Mouse (Mus musculus): Measurements from ENCODE around the gene Kdf1.
"Not testable (repeated sequence)": the region's sequence is repeated elsewhere in the genome, so short reads cannot be mapped to it uniquely, and the experiment has no call there.

Gene Kdf1

DNA sequence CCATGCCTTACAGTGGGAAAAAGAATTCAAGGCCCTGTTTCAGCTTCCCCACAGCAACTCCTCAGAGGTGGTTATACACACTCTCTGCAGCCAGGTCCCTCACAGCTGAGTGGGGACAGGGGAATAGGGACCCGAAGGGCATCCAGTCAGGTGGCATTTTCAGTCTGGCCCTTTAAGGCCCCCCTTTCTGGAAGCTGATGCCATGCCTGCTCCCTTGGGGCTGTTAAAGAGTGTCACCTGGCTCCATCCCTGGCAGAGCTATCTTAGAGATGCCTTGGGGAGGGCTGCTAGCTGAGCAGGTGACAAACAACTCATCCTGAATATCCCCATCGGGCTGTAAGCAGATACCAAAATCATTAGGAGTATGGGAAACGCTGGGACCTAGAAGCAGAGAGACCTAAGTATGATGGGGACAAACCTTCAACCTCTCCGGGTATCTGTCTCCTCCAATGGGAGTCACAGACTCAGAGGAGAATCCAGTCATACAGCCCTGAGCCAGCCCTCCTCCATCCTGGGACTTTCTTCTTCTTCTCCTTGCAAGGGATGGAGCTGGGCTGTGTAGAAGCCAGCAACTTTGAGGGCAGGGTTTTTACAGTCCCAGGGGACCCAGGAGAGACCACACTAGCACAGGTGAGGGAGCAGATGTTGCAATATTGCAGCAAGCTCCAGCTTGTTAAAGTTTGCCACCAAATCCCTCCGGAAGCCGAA, 21.9 kb upstream of the Kdf1 start:
- no peak for DNase-seq (ENCODE audit: low spot score)

DNA sequence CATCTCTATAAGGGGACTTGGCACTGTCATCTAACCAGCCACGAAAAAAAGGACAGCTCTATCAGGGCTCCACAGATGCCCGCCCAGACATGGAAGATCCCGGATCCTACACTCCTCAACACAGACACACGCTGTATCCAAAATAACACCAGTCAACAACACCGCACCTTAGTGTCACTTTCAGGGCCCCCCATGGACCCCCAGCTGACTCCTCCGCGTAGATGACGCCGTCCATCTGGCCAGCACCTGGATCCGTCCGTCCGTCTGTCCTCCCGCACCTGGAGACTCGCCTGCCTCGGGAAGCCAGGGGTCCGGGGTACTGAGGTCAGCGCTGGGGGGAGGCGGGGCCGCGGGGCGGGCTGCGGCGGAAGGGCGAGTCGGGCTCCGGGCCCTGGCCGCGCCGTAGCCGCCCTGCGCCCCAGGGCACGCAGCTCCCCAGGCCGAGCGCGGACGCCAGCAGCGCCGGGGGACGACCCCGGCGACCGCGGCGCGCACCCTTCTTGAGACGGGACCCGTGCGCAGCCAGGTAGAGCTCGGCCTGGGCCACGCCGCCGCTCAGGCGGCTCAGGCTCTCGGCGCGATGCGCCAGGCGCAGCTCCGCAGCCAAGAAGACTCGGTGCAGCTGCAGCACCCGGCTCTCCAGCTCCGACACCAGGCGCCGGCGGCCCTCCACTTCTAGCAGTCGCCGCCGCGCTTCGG, 21.2 kb upstream of the Kdf1 start:
- no peak for DNase-seq (ENCODE audit: low spot score)

DNA sequence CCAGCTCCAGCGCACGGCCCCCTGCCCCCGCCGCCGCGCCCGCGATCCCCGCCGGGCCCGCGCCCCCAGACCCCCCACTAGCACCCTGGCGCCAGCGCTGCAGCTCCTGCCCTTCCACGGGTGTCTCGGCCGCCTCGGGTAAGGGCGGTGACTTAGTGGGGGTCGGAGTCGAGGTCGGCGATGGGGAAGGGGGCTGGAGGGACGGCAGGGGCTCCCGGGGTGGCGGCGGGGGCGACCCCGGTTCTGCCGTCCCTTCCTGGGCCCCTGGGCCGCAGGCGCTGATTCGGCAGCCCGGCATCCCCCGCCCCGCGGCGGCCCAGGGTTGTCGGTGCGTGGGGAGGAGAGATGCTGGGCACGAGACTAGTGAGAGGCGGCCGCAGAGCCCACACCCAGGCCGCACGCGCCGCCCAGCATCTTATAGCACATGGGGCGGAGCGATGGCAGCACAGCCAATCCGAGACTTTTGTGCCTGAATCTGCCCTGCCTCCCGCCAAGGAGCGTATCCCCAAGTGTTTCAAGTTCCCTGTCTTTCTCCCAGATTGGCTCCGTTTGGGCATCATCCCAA, 20.5 kb upstream of the Kdf1 start, which contains the start of gene Trnp1:
TSS of gene Trnp1 (minus strand) at position 391 of the 565 bp plus-strand sequence.
- DNase-seq (ENCODE audit: low spot score): no peak

DNA sequence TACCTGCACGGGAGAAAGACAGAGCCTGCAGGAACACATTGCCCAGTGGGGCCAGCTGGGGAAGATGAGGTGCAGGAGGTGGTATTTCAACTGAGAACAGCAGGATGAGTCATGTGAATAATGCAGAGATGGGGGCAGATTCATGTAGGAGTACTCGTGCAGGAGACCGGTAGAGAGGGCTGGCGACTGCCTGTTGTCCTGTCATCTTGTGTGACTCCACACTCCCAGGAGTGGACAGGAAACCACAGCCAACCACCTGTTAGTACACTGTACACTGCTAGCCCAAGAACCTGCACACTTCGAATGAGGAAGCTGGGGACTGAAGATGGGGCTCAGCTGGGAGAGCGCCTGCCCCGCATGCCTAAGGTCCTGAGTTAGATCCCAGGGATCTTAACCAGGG, 17.2 kb upstream of the Kdf1 start:
- DNase-seq (ENCODE audit: low spot score): no peak

DNA sequence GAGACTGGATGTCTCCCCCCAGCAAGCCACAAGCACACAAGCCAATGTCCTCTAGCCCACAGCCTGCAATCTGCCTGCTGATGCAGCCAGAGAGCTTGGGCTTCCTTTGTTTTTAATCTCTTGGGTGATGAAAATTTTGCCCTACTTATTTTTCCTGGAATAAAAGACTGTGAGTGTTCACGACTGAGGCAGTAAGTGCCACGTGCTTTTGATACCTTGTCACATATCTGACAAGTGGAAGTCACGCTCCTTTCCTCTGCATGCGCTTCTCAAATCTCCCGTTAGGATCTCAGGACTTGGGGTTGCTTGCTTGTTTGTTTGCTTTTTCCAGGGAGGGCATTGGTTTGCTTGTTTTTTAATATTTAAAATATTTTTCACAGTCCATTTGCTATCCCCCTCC, 14.5 kb upstream of the Kdf1 start:
- DNase-seq (ENCODE audit: low spot score): no peak

DNA sequence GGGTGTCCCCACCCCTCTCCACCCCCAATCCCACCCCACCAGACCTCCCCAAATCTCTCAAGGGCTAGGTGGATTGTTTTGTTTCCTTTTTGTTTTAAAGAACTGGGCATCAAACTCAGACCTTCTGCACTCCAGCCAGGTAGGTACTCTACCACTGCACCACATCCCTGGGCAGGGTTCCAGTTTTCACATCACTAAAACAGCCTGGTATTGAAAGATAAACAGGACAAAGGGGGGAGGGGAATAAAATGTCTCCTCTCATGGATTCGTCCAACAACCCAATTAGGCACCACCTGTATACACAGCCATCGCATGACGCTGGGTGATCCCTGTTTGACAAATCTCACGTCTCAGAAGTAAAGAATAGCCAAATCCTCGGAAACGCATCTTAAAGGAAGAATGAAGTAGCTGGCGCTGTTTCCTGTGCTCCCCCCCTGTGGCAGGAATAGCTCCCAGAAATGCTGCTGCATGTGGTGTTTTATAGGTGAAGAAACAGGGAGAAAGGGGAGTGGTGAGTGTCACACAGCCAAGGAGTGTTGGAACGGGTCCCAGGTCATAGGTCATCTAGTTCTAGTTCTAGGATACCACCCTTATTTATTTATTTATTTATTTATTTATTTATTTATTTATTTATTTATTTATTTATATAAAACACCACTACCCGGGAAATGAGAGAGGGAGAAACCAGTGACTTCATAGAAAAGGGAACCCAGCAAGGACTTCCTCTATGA, 13.8 kb upstream of the Kdf1 start:
- DNase-seq (ENCODE audit: low spot score): no peak

DNA sequence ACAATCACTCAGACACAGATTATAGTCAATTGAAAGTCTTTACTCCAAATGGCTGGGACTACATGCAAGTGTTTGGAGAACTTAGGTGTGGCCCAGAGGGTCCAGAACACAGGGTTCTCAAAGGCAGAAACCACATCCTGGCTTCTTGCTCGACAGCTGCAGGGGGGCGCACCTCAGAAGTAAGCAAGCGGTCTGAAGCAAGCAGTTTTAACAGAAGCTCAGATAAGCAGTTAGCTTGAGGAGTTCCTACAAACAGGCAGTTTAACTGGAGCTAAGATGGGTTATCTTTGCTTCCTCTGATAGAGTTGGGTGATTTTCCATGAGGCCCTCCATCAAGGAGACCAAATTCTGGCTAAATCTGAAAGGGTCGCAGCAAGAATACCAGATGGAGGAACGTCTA, 12.2 kb upstream of the Kdf1 start:
- no peak for DNase-seq (ENCODE audit: low spot score)

GRCm38 (mm10) chr4:133508990-133509389, 9.8 kb upstream of the Kdf1 start:
- no peak for DNase-seq (ENCODE audit: low spot score)

- no peak for DNase-seq (ENCODE audit: low spot score)
Measured at GRCm38 (mm10) chr4:133511050-133511449, 7.7 kb upstream of the Kdf1 start.

DNA sequence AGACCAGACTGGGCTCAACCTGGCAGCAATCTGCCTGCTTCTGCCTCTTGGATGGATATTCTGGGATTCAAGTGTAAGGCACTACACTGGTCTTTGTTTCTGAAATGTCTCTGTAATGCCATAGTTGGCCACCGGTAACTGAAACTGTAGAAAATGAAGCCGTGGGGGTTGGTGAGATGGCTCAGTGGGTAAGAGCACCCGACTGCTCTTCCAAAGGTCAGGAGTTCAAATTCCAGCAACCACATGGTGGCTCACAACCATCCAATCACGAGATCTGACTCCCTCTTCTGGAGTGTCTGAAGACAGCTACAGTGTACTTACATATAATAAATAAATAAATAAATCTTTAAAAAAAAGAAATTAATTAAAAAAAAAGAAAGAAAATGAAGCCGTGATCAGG, 6.3 kb upstream of the Kdf1 start:
- DNase-seq (ENCODE audit: low spot score): not testable (repeated sequence)

GRCm38 (mm10) chr4:133512972-133513371, 5.8 kb upstream of the Kdf1 start:
- DNase-seq (ENCODE audit: low spot score): peak; percentile 35

GRCm38 (mm10) chr4:133519369-133519665, 554 bp downstream of the Kdf1 start:
- no peak for DNase-seq (ENCODE audit: low spot score)

DNA sequence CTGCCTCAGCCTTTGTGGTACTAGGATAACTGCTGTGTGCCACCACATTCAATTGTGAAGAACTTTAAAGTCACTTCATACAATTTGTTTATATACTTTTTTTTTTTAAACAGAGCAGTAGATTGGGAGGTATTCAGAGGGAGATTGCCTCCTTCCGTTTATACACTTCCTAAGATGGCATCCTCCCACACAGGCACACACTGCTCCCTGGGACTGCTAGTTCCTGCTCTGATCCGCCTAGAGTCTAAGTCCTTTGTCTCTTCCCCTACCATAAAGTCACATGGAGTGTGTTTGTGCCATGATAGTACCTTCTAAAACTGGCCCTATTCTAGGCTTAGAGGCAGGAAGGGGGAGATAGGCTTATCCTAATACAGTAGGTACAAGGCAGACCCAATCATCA, 2.7 kb downstream of the Kdf1 start:
- no peak for DNase-seq (ENCODE audit: low spot score)

- no peak for DNase-seq (ENCODE audit: low spot score)
Measured at GRCm38 (mm10) chr4:133527788-133528187, 9.0 kb downstream of the Kdf1 start.

DNA sequence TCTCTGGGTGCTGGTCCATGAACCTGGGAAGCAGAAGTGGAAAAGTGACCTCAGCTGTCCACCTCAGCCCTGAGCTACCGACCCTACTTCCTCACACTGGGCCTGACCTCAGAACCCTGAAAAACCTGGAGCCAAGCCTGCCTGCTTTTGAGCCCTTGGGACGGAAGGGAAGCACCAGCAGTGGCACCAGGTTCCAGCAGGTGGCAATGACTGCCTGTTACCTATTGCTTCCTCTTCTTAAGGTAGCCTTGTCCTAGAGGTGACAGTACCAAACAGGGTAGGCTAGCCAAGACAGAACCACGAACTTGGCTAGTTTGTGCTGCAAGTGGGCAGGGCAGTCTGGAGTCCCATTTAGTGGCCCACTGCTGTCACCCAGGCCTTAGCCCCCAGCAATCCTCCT, 14.0 kb downstream of the Kdf1 start:
- no peak for DNase-seq (ENCODE audit: low spot score)

- no peak for DNase-seq (ENCODE audit: low spot score)
Measured at GRCm38 (mm10) chr4:133536081-133536480, 17.3 kb downstream of the Kdf1 start.

DNA sequence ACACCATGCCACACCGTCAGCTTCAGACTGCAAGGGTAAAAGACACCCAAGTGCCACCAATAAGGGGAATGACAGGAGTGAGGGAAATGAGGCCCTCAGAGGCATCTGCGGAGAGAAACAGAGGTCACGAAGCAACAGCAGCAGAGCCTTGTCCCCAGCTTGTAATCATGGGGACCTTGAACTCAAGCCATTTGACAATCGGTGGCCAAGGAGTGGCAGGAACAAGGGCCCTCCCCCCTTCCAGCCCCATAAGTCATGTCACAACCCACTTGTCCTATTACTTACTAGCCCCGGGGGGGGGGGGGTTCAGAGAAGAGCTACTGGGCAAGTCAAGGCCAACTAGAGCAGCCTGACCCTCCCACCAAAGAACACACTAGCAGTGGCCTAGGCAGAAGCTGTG, 17.9 kb downstream of the Kdf1 start:
- DNase-seq (ENCODE audit: low spot score): no peak

- peak; percentile 92 for DNase-seq (ENCODE audit: low spot score)
Measured at GRCm38 (mm10) chr4:133545272-133546231, 26.8 kb downstream of the Kdf1 start, which contains the start of gene Nudc. Nudc (minus strand) TSS chr4:133545996.

GRCm38 (mm10) chr4:133552029-133552428, 33.3 kb downstream of the Kdf1 start:
- no peak for DNase-seq (ENCODE audit: low spot score)

GRCm38 (mm10) chr4:133552768-133553447, 34.1 kb downstream of the Kdf1 start, which contains the start of gene Nr0b2:
Nr0b2 (plus strand) TSS chr4:133553376.
- DNase-seq (ENCODE audit: low spot score): no peak
